ENCODE assay signal across 14 mouse cellular contexts in the genomic region with DNA sequence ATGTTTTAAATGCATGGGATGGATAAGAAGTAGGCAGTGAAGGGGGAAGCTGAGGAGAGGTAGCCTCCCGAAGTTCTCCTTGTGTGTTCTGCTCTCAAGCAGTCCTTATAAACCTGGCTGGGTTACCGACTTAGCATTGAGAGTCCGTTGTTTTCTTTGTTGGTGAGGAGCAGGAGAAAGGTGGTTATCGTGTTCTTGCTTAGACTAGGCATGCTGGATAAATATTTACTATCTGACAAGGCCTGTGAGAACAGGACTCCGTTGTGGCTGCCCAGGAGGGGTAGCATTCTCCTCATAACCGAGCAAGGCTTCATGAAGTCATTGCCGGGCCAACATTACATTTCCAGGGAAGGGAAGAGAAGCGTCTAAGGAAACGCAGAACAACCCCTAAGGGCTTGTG.
DNase-seq lines count a peak whose midpoint lies in the region; ATAC-seq and TF ChIP-seq lines count a peak whose summit lies in the region.
"Had no signal": no experiment of that assay in that cellular context is flagged by ENCODE, and none has a peak within 500 bp of the region (broad histone marks: within the 10 kb centered on the region; RNA-seq: fewer than 3 reads in every experiment).

No protein-coding gene starts in this region.

- 48% methylated on average over 9 of the region's 9 CpGs for WGBS in kidney, postnatal 0 days
- 92% methylated on average over 9 of the region's 9 CpGs for WGBS in limb, embryonic 10.5 days
- WGBS in limb, embryonic 15.5 days = 42% methylated on average over 9 of the region's 9 CpGs
- 49% methylated on average over 9 of the region's 9 CpGs for WGBS in stomach, embryonic 16.5 days
- 76% methylated on average over 9 of the region's 9 CpGs for WGBS in liver, embryonic 11.5 days

- H3K4me3 ChIP-seq in kidney, postnatal 0 days (replicated peaks; ENCODE audit: low read depth, low read length) = no peak overlapping the region
- no peak overlapping the region for H3K4me3 ChIP-seq in limb, embryonic 10.5 days
- H3K4me3 ChIP-seq in limb, embryonic 15.5 days = no peak overlapping the region
- H3K4me3 ChIP-seq in stomach, embryonic 16.5 days (replicated peaks; ENCODE audit: low read length) = no peak overlapping the region
- H3K4me3 ChIP-seq in liver, embryonic 11.5 days (ENCODE audit: low read depth, low read length) = no peak overlapping the region
- H3K4me3 ChIP-seq: heart, embryonic 15.5 days; hindbrain, embryonic 10.5 days had no signal

- no peak for ATAC-seq in kidney, postnatal 0 days (replicated peaks; ENCODE audit: low FRiP score, low read depth)
- ATAC-seq in limb, embryonic 15.5 days (ENCODE audit: insufficient number of reproducible peaks, low FRiP score, low TSS enrichment, low read depth) = no peak
- no peak; the same call in 1 of the 2 replicates for ATAC-seq in stomach, embryonic 16.5 days (ENCODE audit: insufficient read depth, low FRiP score)
- ATAC-seq in liver, embryonic 11.5 days (replicated peaks; ENCODE audit: low FRiP score) = no peak
- ATAC-seq: forebrain, embryonic 16.5 days; midbrain, embryonic 16.5 days had no signal

- peak overlapping the region; percentile 50 for H3K27ac ChIP-seq in kidney, postnatal 0 days
- H3K27ac ChIP-seq in limb, embryonic 10.5 days = peak overlapping the region; percentile 6; the same call in 1 of the 2 replicates
- peak overlapping the region; percentile 33; the same call in 1 of the 2 replicates for H3K27ac ChIP-seq in limb, embryonic 15.5 days
- peak overlapping the region; percentile 25; the same call in 1 of the 2 replicates for H3K27ac ChIP-seq in stomach, embryonic 16.5 days (ENCODE audit: low read length)
- H3K27ac ChIP-seq in liver, embryonic 11.5 days (ENCODE audit: low read depth, low read length) = no peak overlapping the region
- H3K27ac ChIP-seq: heart, embryonic 15.5 days; hindbrain, embryonic 10.5 days; liver, embryonic 14.5 days had no signal

- H3K4me2 ChIP-seq in kidney, postnatal 0 days (ENCODE audit: low read length) = no peak overlapping the region
- H3K4me2 ChIP-seq in limb, embryonic 15.5 days = no peak overlapping the region
- no peak overlapping the region for H3K4me2 ChIP-seq in stomach, embryonic 16.5 days (ENCODE audit: low read depth, low read length)
- no peak overlapping the region for H3K4me2 ChIP-seq in liver, embryonic 11.5 days
- H3K4me2 ChIP-seq: heart, embryonic 15.5 days had no signal

- no peak for DNase-seq in kidney, postnatal 0 days (ENCODE audit: low spot score)
- no peak for DNase-seq in kidney, adult 8-10 months
- no peak for DNase-seq in limb, embryonic 10.5 days (ENCODE audit: low spot score)
- DNase-seq in T-cell, adult 2 months (ENCODE audit: low spot score) = no peak
- DNase-seq in liver, embryonic 11.5 days (ENCODE audit: low spot score) = no peak
- DNase-seq: adrenal gland, adult 2 months; cerebellum, postnatal 25 days had no signal

- peaks cover 22% of the 10 kb centered on the region; the same call in 1 of the 2 replicates for H3K4me1 ChIP-seq in kidney, postnatal 0 days (replicated peaks; ENCODE audit: insufficient read depth, low read length)
- H3K4me1 ChIP-seq in limb, embryonic 10.5 days = peaks cover 62% of the 10 kb centered on the region
- peaks cover 52% of the 10 kb centered on the region for H3K4me1 ChIP-seq in limb, embryonic 15.5 days
- peaks cover 24% of the 10 kb centered on the region for H3K4me1 ChIP-seq in stomach, embryonic 16.5 days (ENCODE audit: control insufficient read depth, insufficient read depth, low read length)
- no peaks in the 10 kb centered on the region for H3K4me1 ChIP-seq in liver, embryonic 11.5 days (replicated peaks; ENCODE audit: control insufficient read depth, insufficient read depth, low read length)

- 0 out of 2 replicates have a peak, but pooled peaks cover 3% of the 10 kb centered on the region for H3K36me3 ChIP-seq in kidney, postnatal 0 days (ENCODE audit: insufficient read depth, low read length)
- H3K36me3 ChIP-seq in limb, embryonic 10.5 days = peaks cover 30% of the 10 kb centered on the region
- H3K36me3 ChIP-seq in limb, embryonic 15.5 days = no peaks in the 10 kb centered on the region; the same call in none of the 2 replicates
- no peaks in the 10 kb centered on the region for H3K36me3 ChIP-seq in stomach, embryonic 16.5 days (ENCODE audit: control insufficient read depth, insufficient read depth, low read length)
- no peaks in the 10 kb centered on the region for H3K36me3 ChIP-seq in liver, embryonic 11.5 days (ENCODE audit: control insufficient read depth, insufficient read depth, low read length)
- H3K36me3 ChIP-seq: hindbrain, embryonic 10.5 days had no signal

- no peaks in the 10 kb centered on the region for H3K27me3 ChIP-seq in kidney, postnatal 0 days (ENCODE audit: insufficient read depth, low read length)
- H3K27me3 ChIP-seq in limb, embryonic 10.5 days (ENCODE audit: low read depth, poor library complexity, severe bottlenecking) = no peaks in the 10 kb centered on the region
- H3K27me3 ChIP-seq in limb, embryonic 15.5 days = no peaks in the 10 kb centered on the region
- no peaks in the 10 kb centered on the region for H3K27me3 ChIP-seq in stomach, embryonic 16.5 days (ENCODE audit: control insufficient read depth, insufficient read depth, low read length)
- no peaks in the 10 kb centered on the region for H3K27me3 ChIP-seq in liver, embryonic 11.5 days (replicated peaks; ENCODE audit: control insufficient read depth, insufficient read depth, low read length)
- H3K27me3 ChIP-seq: heart, embryonic 15.5 days had no signal

- no peak overlapping the region for H3K9ac ChIP-seq in kidney, postnatal 0 days (ENCODE audit: low read depth, low read length)
- H3K9ac ChIP-seq in limb, embryonic 15.5 days = no peak overlapping the region
- no peak overlapping the region for H3K9ac ChIP-seq in stomach, embryonic 16.5 days (ENCODE audit: low read length)
- H3K9ac ChIP-seq in liver, embryonic 11.5 days (ENCODE audit: low read depth, low read length) = no peak overlapping the region
- H3K9ac ChIP-seq: heart, embryonic 15.5 days; liver, embryonic 14.5 days had no signal

- no peaks in the 10 kb centered on the region for H3K9me3 ChIP-seq in kidney, postnatal 0 days (replicated peaks; ENCODE audit: low read length)
- H3K9me3 ChIP-seq in limb, embryonic 10.5 days (replicated peaks) = no peaks in the 10 kb centered on the region
- H3K9me3 ChIP-seq in limb, embryonic 15.5 days = no peaks in the 10 kb centered on the region
- H3K9me3 ChIP-seq in stomach, embryonic 16.5 days (replicated peaks; ENCODE audit: control insufficient read depth, low read length) = no peaks in the 10 kb centered on the region
- no peaks in the 10 kb centered on the region for H3K9me3 ChIP-seq in liver, embryonic 11.5 days (ENCODE audit: control insufficient read depth, low read length)
- H3K9me3 ChIP-seq: heart, embryonic 15.5 days; hindbrain, embryonic 10.5 days had no signal

- no peak for TF ChIP-seq CTCF in kidney, postnatal 0 days (IDR thresholded peaks at IDR 0.05; ENCODE audit: low read depth)
